Mouse (Mus musculus): ENCODE measurements at regions not wholly inside any gene's neighbourhood (a gene's known extent, or its start where the extent isn't known, plus 50 kb on each side); places are given as distances from the start of the nearest gene placed in this dataset.

DNA sequence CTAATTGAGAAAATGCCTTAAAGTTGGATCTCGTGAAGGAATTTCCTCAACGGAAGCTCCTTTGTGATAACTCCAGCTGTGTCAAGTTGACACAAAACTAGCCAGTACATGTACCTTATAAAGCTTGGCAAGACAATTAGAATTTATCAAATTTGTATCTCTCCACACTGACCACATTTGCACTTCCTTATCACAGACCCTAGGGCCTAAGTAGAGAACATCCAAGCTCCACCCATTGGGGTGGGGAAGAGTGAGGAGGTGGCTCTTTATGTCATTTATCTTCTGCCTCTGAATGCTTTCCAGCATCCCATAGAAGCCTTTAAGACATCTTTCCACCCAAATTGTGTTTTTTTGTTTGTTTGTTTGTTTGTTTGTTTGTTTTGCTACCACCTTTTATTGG is 146.8 kb downstream of the Cd55b start:
- H3K27me3 ChIP-seq (ENCODE audit: control insufficient read depth, insufficient read depth, low read length), result no peaks in the 10 kb centered on the region
- H3K9me3 ChIP-seq (ENCODE audit: control insufficient read depth, low read length), result no peaks in the 10 kb centered on the region
- H3K27ac ChIP-seq (replicated peaks), result no peak overlapping the region
- DNase-seq (ENCODE audit: low spot score) (no peak), ATAC-seq (ENCODE audit: low FRiP score, low TSS enrichment) (no peak)
- H3K4me3 ChIP-seq (ENCODE audit: low read depth, low read length), result no peak overlapping the region
- TF ChIP-seq CTCF (IDR thresholded peaks at IDR 0.05; ENCODE audit: low read depth) (no peak), EP300 (optimal IDR thresholded peaks at IDR 0.05) (no peak)
- no peaks in the 10 kb centered on the region for H3K4me1 ChIP-seq (replicated peaks; ENCODE audit: control insufficient read depth, insufficient read depth)
- no peak overlapping the region for H3K9ac ChIP-seq (ENCODE audit: low read length)
- WGBS, result 75% methylated on average over 2 of the region's 2 CpGs
- H3K36me3 ChIP-seq (ENCODE audit: control insufficient read depth, insufficient read depth, low read length), result no peaks in the 10 kb centered on the region
- no peak overlapping the region for H3K4me2 ChIP-seq (replicated peaks; ENCODE audit: low read depth)

DNA sequence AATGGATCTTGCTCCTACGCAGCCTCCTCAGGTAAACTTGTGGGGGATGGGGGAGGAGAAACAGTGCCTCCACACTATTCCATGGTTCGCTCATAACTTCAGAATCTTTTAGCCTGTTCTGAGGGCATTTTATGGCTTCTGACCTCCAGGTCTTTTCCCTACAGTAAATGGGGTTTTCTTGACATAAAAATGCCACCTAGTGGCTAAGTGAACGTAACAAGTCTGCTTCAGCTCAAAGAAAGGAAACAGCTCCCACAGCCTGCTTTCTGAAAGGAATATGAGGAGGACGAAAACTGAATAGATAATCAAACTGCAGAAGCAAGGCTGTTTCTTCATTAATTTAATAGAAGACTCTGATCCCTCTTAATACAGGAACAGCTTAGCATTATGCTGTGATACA is 148.3 kb downstream of the Cd55b start:
- no peaks in the 10 kb centered on the region for H3K27me3 ChIP-seq (ENCODE audit: control insufficient read depth, insufficient read depth, low read length)
- H3K27ac ChIP-seq (replicated peaks), result no peak overlapping the region
- H3K4me3 ChIP-seq (ENCODE audit: low read depth, low read length), result no peak overlapping the region
- H3K4me2 ChIP-seq (replicated peaks; ENCODE audit: low read depth), result no peak overlapping the region
- TF ChIP-seq EP300 (optimal IDR thresholded peaks at IDR 0.05) (no peak), CTCF (IDR thresholded peaks at IDR 0.05; ENCODE audit: low read depth) (peak; percentile 56)
- no peaks in the 10 kb centered on the region for H3K9me3 ChIP-seq (ENCODE audit: control insufficient read depth, low read length)
- 41% methylated on average over 4 of the region's 4 CpGs for WGBS
- no peak for ATAC-seq (ENCODE audit: low FRiP score, low TSS enrichment)
- no peaks in the 10 kb centered on the region for H3K4me1 ChIP-seq (replicated peaks; ENCODE audit: control insufficient read depth, insufficient read depth)
- no peak for DNase-seq (ENCODE audit: low spot score)
- H3K9ac ChIP-seq (ENCODE audit: low read length), result no peak overlapping the region
- H3K36me3 ChIP-seq (ENCODE audit: control insufficient read depth, insufficient read depth, low read length), result no peaks in the 10 kb centered on the region

DNA sequence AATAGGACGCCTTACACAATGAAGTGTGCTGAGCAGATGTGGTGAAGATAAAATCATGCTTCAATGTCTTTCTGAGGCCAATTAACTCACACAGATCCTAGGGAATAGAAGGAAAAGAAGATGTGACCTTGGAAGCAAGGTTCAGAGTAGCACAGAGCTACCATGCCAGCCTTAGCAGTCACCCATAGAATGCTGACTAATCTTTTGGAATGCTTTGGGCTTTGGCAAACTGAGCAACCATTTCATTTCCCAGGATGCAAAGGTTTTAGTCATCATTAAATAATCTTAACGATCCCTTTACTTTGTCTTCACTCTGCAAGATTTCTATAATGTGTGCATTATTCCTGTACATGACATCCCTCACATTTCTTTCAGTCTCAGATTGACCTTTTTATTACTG is 152.4 kb downstream of the Cd55b start:
- Histone ChIP-seq H3K4me1 (replicated peaks; ENCODE audit: control insufficient read depth, insufficient read depth) (no peaks in the 10 kb centered on the region), H3K4me2 (replicated peaks; ENCODE audit: low read depth) (no peak overlapping the region), H3K36me3 (ENCODE audit: control insufficient read depth, insufficient read depth, low read length) (no peaks in the 10 kb centered on the region), H3K27ac (replicated peaks) (no peak overlapping the region), H3K9me3 (ENCODE audit: control insufficient read depth, low read length) (no peaks in the 10 kb centered on the region), H3K27me3 (ENCODE audit: control insufficient read depth, insufficient read depth, low read length) (no peaks in the 10 kb centered on the region), H3K9ac (ENCODE audit: low read length) (no peak overlapping the region), H3K4me3 (ENCODE audit: low read depth, low read length) (no peak overlapping the region)
- DNase-seq (ENCODE audit: low spot score), result no peak
- no peak for TF ChIP-seq EP300 (optimal IDR thresholded peaks at IDR 0.05)
- ATAC-seq (ENCODE audit: low FRiP score, low TSS enrichment), result no peak
- WGBS, result 81% methylated on average over 2 of the region's 2 CpGs

Data from stomach, postnatal 0 days (tissue).